ENCODE assay signal across 26 mouse cellular contexts in the genomic region with DNA sequence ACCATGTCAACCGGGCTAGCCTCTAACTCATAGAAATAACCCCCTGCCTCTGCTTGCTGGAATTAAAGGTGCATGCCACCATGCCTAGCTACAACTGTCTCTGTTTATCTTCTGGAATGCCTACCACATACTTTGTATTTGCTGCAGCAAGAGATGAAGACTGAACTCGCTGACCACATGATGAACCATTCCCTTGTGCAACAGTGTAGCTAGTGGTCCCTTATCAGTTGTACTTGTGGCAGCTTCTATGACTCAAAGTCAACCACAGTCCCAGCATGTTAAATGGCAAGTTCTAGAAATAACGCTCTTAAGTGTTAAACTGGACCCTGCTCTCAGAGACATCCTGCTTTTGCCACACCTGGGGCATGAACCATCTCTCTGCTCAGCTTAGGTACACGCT. TPM values are rescaled to one million over a fixed set of nuclear protein-coding genes. Genes with fewer than 3 reads are reported as not detected.
DNase-seq lines count a peak whose midpoint lies in the region; ATAC-seq and TF ChIP-seq lines count a peak whose summit lies in the region.
"Had no signal": no experiment of that assay in that cellular context is flagged by ENCODE, and none has a peak within 500 bp of the region (broad histone marks: within the 10 kb centered on the region; RNA-seq: fewer than 3 reads in every experiment).

No protein-coding gene starts in this region.

- H3K79me3 ChIP-seq in C2C12 (ENCODE audit: low read depth) = peaks cover 1% of the 10 kb centered on the region

- TF ChIP-seq CTCF in C2C12 (IDR thresholded peaks at IDR 0.05; ENCODE audit: control insufficient read depth, insufficient read depth, insufficient read length) = no peak

- no peak overlapping the region for H3K4me3 ChIP-seq in intestine, embryonic 16.5 days (ENCODE audit: low read length)
- no peak overlapping the region for H3K4me3 ChIP-seq in intestine, embryonic 15.5 days (replicated peaks)
- no peak overlapping the region for H3K4me3 ChIP-seq in C2C12 (ENCODE audit: insufficient read depth, poor library complexity, severe bottlenecking)
- H3K4me3 ChIP-seq in megakaryocyte, embryonic 14.5 days (replicated peaks) = peak overlapping the region; percentile 81
- H3K4me3 ChIP-seq: embryonic facial prominence, embryonic 12.5 days; forebrain, embryonic 12.5 days; heart, embryonic 15.5 days; hindbrain, embryonic 12.5 days; limb, embryonic 12.5 days had no signal

- H3K9ac ChIP-seq in intestine, embryonic 16.5 days (ENCODE audit: low read depth, low read length) = no peak overlapping the region
- H3K9ac ChIP-seq in intestine, embryonic 15.5 days = no peak overlapping the region
- H3K9ac ChIP-seq: embryonic facial prominence, embryonic 12.5 days; forebrain, embryonic 12.5 days; heart, embryonic 15.5 days; hindbrain, embryonic 12.5 days; limb, embryonic 12.5 days; liver, postnatal 0 days had no signal

- WGBS in intestine, embryonic 16.5 days = 85% methylated on average over 4 of the region's 4 CpGs
- 90% methylated on average over 4 of the region's 4 CpGs for WGBS in intestine, embryonic 15.5 days

- no peaks in the 10 kb centered on the region for H3K36me3 ChIP-seq in intestine, embryonic 16.5 days (ENCODE audit: control insufficient read depth, insufficient read depth, low read length)
- no peaks in the 10 kb centered on the region for H3K36me3 ChIP-seq in intestine, embryonic 15.5 days
- peaks cover 4% of the 10 kb centered on the region for H3K36me3 ChIP-seq in C2C12 (ENCODE audit: control insufficient read depth, insufficient read depth)
- peaks cover 21% of the 10 kb centered on the region for H3K36me3 ChIP-seq in megakaryocyte, embryonic 14.5 days (replicated peaks; ENCODE audit: low read length)
- H3K36me3 ChIP-seq: heart, embryonic 15.5 days had no signal

- ATAC-seq in intestine, embryonic 16.5 days = 0 out of 2 replicates have a peak, but pooled peaks have one; percentile 18
- ATAC-seq in intestine, embryonic 15.5 days = no peak
- ATAC-seq: liver, postnatal 0 days; lung, postnatal 0 days; Patski had no signal

- no peaks in the 10 kb centered on the region for H3K9me3 ChIP-seq in intestine, embryonic 16.5 days (ENCODE audit: control insufficient read depth, low read length)
- H3K9me3 ChIP-seq in intestine, embryonic 15.5 days = no peaks in the 10 kb centered on the region
- H3K9me3 ChIP-seq in megakaryocyte, embryonic 14.5 days = no peaks in the 10 kb centered on the region
- H3K9me3 ChIP-seq: embryonic facial prominence, embryonic 12.5 days; forebrain, embryonic 12.5 days; heart, embryonic 15.5 days; hindbrain, embryonic 12.5 days; limb, embryonic 12.5 days had no signal

- H3K79me2 ChIP-seq in C2C12 (ENCODE audit: control insufficient read depth, insufficient read depth) = no peaks in the 10 kb centered on the region

- H3K4me2 ChIP-seq in intestine, embryonic 16.5 days (ENCODE audit: low read depth, low read length) = no peak overlapping the region
- H3K4me2 ChIP-seq in intestine, embryonic 15.5 days (replicated peaks) = no peak overlapping the region
- H3K4me2 ChIP-seq: embryonic facial prominence, embryonic 12.5 days; forebrain, embryonic 12.5 days; heart, embryonic 15.5 days; hindbrain, embryonic 12.5 days; limb, embryonic 12.5 days; liver, embryonic 11.5 days had no signal

- no peaks in the 10 kb centered on the region for H3K27me3 ChIP-seq in intestine, embryonic 16.5 days (replicated peaks; ENCODE audit: control insufficient read depth, insufficient read depth, low read length)
- no peaks in the 10 kb centered on the region for H3K27me3 ChIP-seq in intestine, embryonic 15.5 days (replicated peaks)
- no peaks in the 10 kb centered on the region for H3K27me3 ChIP-seq in C2C12 (ENCODE audit: control insufficient read depth, insufficient read depth, insufficient read length)
- H3K27me3 ChIP-seq in megakaryocyte, embryonic 14.5 days (replicated peaks) = no peaks in the 10 kb centered on the region
- H3K27me3 ChIP-seq: embryonic facial prominence, embryonic 12.5 days; forebrain, embryonic 12.5 days; heart, embryonic 15.5 days; hindbrain, embryonic 12.5 days; limb, embryonic 12.5 days; Patski had no signal

- DNase-seq in adrenal gland, adult 2 months = peak; percentile 43
- no peak for DNase-seq in adrenal gland, postnatal 4 days (ENCODE audit: low spot score in 2 of 2)
- no peak for DNase-seq in spleen, adult 18-20 months
- DNase-seq in frontal cortex, postnatal 10 days (ENCODE audit: low spot score in 2 of 2) = no peak
- DNase-seq: cerebellum, adult 11-12 months; cerebellum, postnatal 14 days; kidney, adult 8-10 months; kidney, postnatal 14 days; layer of hippocampus, postnatal 36 days; liver, postnatal 0 days; midbrain, embryonic 14.5 days; right cerebral cortex, adult 18-20 months; right cerebral cortex, postnatal 4 days had no signal

- no peak overlapping the region for H3ac ChIP-seq in C2C12 (ENCODE audit: control insufficient read depth, insufficient read length, low read depth)

- H3K4me1 ChIP-seq in intestine, embryonic 16.5 days (ENCODE audit: control insufficient read depth, insufficient read depth, low read length) = no peaks in the 10 kb centered on the region
- H3K4me1 ChIP-seq in intestine, embryonic 15.5 days (replicated peaks) = no peaks in the 10 kb centered on the region
- H3K4me1 ChIP-seq in megakaryocyte, embryonic 14.5 days = peaks cover 29% of the 10 kb centered on the region
- H3K4me1 ChIP-seq: forebrain, embryonic 12.5 days; hindbrain, embryonic 12.5 days had no signal

- H3K27ac ChIP-seq in intestine, embryonic 16.5 days (ENCODE audit: low read length) = no peak overlapping the region
- no peak overlapping the region for H3K27ac ChIP-seq in intestine, embryonic 15.5 days
- H3K27ac ChIP-seq: embryonic facial prominence, embryonic 12.5 days; forebrain, embryonic 12.5 days; heart, embryonic 15.5 days; hindbrain, embryonic 12.5 days; limb, embryonic 12.5 days; macrophage had no signal

TF ChIP-seq in C2C12, 6 proteins besides CTCF, POLR2A, EP300 and RAD21:
- no peak for TF ChIP-seq MAX (IDR thresholded peaks at IDR 0.05)
- TF ChIP-seq MYOD1 (IDR thresholded peaks at IDR 0.05; ENCODE audit: control insufficient read depth, insufficient read length, low read depth) = peak; percentile 42
- TF ChIP-seq USF1 (IDR thresholded peaks at IDR 0.05; ENCODE audit: low read depth) = no peak
- no peak for TF ChIP-seq FOSL1 (IDR thresholded peaks at IDR 0.05; ENCODE audit: insufficient read depth, low read length, poor library complexity, severe bottlenecking)
- TF ChIP-seq CEBPB (IDR thresholded peaks at IDR 0.05; ENCODE audit: low read depth) = peak; percentile 92
- TF ChIP-seq MYOG (IDR thresholded peaks at IDR 0.05; ENCODE audit: control insufficient read depth, extremely low read depth, insufficient read length) = no peak
TF ChIP-seq in C2C12: peak in this region for 2.

RNA-seq across cellular contexts. Expression of a gene that starts 28.9 kb away (rescaled TPM):
- total RNA-seq in adrenal gland, adult 2 months (2021) = 10 to 100 TPM; 72.8 to 86.4 TPM
- polyA plus RNA-seq in adrenal gland, adult 2 months (2012; rRNA removed) = 13.4 and 13.8 TPM in 2 replicates
- 10 to 100 TPM; 36.0 to 38.3 TPM for total RNA-seq in adrenal gland, postnatal 4 days (2021)
- polyA plus RNA-seq in intestine, embryonic 16.5 days (2015; fragmentation: Nextera tagmentation; extraction: Ambion mirVana) = 5.1 and 5.6 TPM in 2 replicates
- 19.5 and 21.4 TPM in 2 replicates for polyA plus RNA-seq in intestine, embryonic 15.5 days (2015; fragmentation: Nextera tagmentation; extraction: Ambion mirVana)
- polyA plus RNA-seq in C2C12 (2012; fragmentation: generic; extraction: Trizol) = 12.1 TPM
- 2.4 TPM in 1 of 2 replicates, not detected in the other for polyA plus RNA-seq in megakaryocyte, embryonic 14.5 days (2012; ENCODE audit: insufficient read depth, low replicate concordance)
